Mouse (Mus musculus): ENCODE data around the gene Plekha5.

Gene Plekha5

GRCm38 (mm10) chr6:140610117-140610516 lies 186.3 kb downstream of the Plekha5 start:
- in situ Hi-C loops (cut with MboI, MseI) = no loop called here

- in situ Hi-C loops (cut with MboI, MseI) = no loop called here
Observed at GRCm38 (mm10) chr6:140611282-140611681, 187.4 kb downstream of the Plekha5 start.

- in situ Hi-C loops (cut with MboI, MseI) = no loop called here
Observed at GRCm38 (mm10) chr6:140611893-140612473, 188.1 kb downstream of the Plekha5 start.

GRCm38 (mm10) chr6:140613822-140614221 lies 190.0 kb downstream of the Plekha5 start:
- in situ Hi-C loops (cut with MboI, MseI) = no loop called here

GRCm38 (mm10) chr6:140614711-140615110 lies 190.9 kb downstream of the Plekha5 start:
- in situ Hi-C loops (cut with MboI, MseI) = no loop called here

- in situ Hi-C loops (cut with MboI, MseI) = no loop called here
Observed at GRCm38 (mm10) chr6:140620531-140621349, 196.9 kb downstream of the Plekha5 start.

- in situ Hi-C loops (cut with MboI, MseI) = no loop called here
Observed at GRCm38 (mm10) chr6:140621622-140622021, 197.8 kb downstream of the Plekha5 start.

GRCm38 (mm10) chr6:140622391-140623225 lies 198.8 kb downstream of the Plekha5 start, which contains the start of gene Aebp2:
Aebp2 (plus strand) TSS chr6:140622663.
- in situ Hi-C loops (cut with MboI, MseI) = no loop called here

GRCm38 (mm10) chr6:140623226-140624095 lies 199.6 kb downstream of the Plekha5 start:
- in situ Hi-C loops (cut with MboI, MseI) = no loop called here

GRCm38 (mm10) chr6:140624096-140625051 lies 200.5 kb downstream of the Plekha5 start:
- in situ Hi-C loops (cut with MboI, MseI) = no loop called here

GRCm38 (mm10) chr6:140629176-140629859 lies 205.5 kb downstream of the Plekha5 start:
- in situ Hi-C loops (cut with MboI, MseI) = no loop called here

GRCm38 (mm10) chr6:140630306-140630705 lies 206.5 kb downstream of the Plekha5 start:
- in situ Hi-C loops (cut with MboI, MseI) = no loop called here

GRCm38 (mm10) chr6:140633616-140634015 lies 209.8 kb downstream of the Plekha5 start:
- in situ Hi-C loops (cut with MboI, MseI) = no loop called here

- in situ Hi-C loops (cut with MboI, MseI) = no loop called here
Observed at GRCm38 (mm10) chr6:140636290-140636689, 212.4 kb downstream of the Plekha5 start.

- in situ Hi-C loops (cut with MboI, MseI) = no loop called here
Observed at GRCm38 (mm10) chr6:140642010-140642409, 218.2 kb downstream of the Plekha5 start.

- in situ Hi-C loops (cut with MboI, MseI) = no loop called here
Observed at GRCm38 (mm10) chr6:140642655-140643054, 218.8 kb downstream of the Plekha5 start.

GRCm38 (mm10) chr6:140645931-140646330 lies 222.1 kb downstream of the Plekha5 start:
- in situ Hi-C loops (cut with MboI, MseI) = no loop called here

All from T-helper 2 cell (primary cell).